Mouse (Mus musculus) CH12.LX (cell line): Measurements from ENCODE around the gene Casr.

Experiments used
- BHLHE40 ChIP-seq: IDR thresholded peaks from 2 replicates; pipeline ENCODE4 v1.6.1; 2011; ENCODE audit warnings: mild to moderate bottlenecking, low read depth, low read length, improper control_type of control experiment
- CHD1 ChIP-seq: IDR thresholded peaks from 2 replicates; pipeline ENCODE4 v1.6.1; 2012; ENCODE audit warnings: low read depth, low read length, improper control_type of control experiment, inconsistent platforms
- CTCF ChIP-seq, 2 experiments: IDR thresholded peaks in 1 of 2; conservative IDR thresholded peaks in 1 of 2; 2 replicates each; pipeline ENCODE4 v1.5.1; 2011 to 2012; ENCODE audit warnings: low read depth in 2 of 2, low read length in 2 of 2, improper control_type of control experiment in 1 of 2, inconsistent platforms in 1 of 2, mild to moderate bottlenecking in 1 of 2, moderate library complexity in 1 of 2
- E2F4 ChIP-seq: IDR thresholded peaks from 2 replicates; pipeline ENCODE4 v1.6.1; 2011; ENCODE audit warnings: low read depth, low read length, improper control_type of control experiment; ENCODE audit not compliant: insufficient replicate concordance
- EP300 ChIP-seq: IDR thresholded peaks from 2 replicates; pipeline ENCODE4 v1.6.1; 2011; ENCODE audit warnings: low read length, improper control_type of control experiment
- ETS1 ChIP-seq: conservative IDR thresholded peaks from 2 replicates; pipeline ENCODE4 v1.6.1; 2012; ENCODE audit warnings: low read depth, mild to moderate bottlenecking, inconsistent platforms, low read length, improper control_type of control experiment, moderate library complexity
- KAT2A ChIP-seq: IDR thresholded peaks from 2 replicates; pipeline ENCODE4 v1.6.1; 2012; ENCODE audit warnings: low read length, improper control_type of control experiment, inconsistent platforms; ENCODE audit not compliant: insufficient replicate concordance
- NELFE ChIP-seq: IDR thresholded peaks from 2 replicates; pipeline ENCODE4 v1.6.1; 2011; ENCODE audit warnings: low read depth, low read length, improper control_type of control experiment
- POLR2A ChIP-seq: IDR thresholded peaks from 2 replicates; pipeline ENCODE4 v1.6.1; 2011; ENCODE audit warnings: low read depth, mild to moderate bottlenecking, improper control_type of control experiment, low read length
- SMC3 ChIP-seq: IDR thresholded peaks from 2 replicates; pipeline ENCODE4 v1.6.1; 2011; ENCODE audit warnings: low read depth, low read length, improper control_type of control experiment
- TCF12 ChIP-seq: IDR thresholded peaks from 2 replicates; pipeline ENCODE4 v1.6.1; 2014; ENCODE audit warnings: low read depth, mild to moderate bottlenecking, inconsistent platforms, low read length, improper control_type of control experiment

DNA sequence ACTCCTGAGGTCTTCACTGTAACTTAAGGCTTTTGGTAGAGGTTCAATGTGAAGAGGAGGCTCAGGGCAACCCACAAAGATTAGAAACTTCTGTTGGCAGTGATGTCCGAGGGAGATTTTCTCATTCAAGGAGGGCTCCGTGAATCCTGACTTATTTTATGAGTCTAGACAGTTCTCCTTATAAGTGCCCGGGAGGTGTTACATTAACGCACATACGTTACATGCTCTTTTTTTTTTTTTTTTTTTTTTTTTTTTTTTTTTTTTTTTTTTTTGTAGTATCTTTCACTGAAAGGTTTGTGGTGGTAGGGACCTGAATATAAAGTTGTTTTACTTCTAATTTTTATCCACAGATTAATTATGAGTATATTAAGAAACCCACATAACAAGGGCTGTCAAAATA lies 54.6 kb downstream of the Casr start:
- TF ChIP-seq ETS1 (no peak), CHD1 (no peak), CTCF (conservative IDR thresholded peaks at IDR 0.05 in 1 of 2, IDR thresholded peaks at IDR 0.05 in 1 of 2; ENCODE audit: low read depth in 2 of 2, low read length in 2 of 2) (no peak), POLR2A (no peak), EP300 (no peak), E2F4 (no peak), NELFE (no peak), TCF12 (no peak), SMC3 (no peak), BHLHE40 (no peak), KAT2A (no peak)
